Mouse (Mus musculus) embryonic facial prominence, embryonic 12.5 days (tissue): ENCODE measurements at regions not wholly inside any gene's neighbourhood (a gene's known extent, or its start where the extent isn't known, plus 50 kb on each side); places are given as distances from the start of the nearest gene placed in this dataset.

ENCODE experiments used
- ATAC-seq: fragments of 200-750 bp; cut with Nextera tagmentation; 2 replicates; pipeline ENCODE4 v1.8.0; 2017; ENCODE audit not compliant: insufficient number of reproducible peaks, insufficient read depth, low FRiP score, low TSS enrichment
- H3K27ac ChIP-seq: fragments of 300-500 bp; sonication (generic); 2 replicates; pipeline ENCODE4 v1.5.1; 2016; ENCODE audit warnings: mild to moderate bottlenecking
- H3K27me3 ChIP-seq: fragments of 300-500 bp; sonication (generic); 2 replicates; pipeline ENCODE4 v1.6.1; 2016; ENCODE audit warnings: mild to moderate bottlenecking, moderate library complexity
- H3K36me3 ChIP-seq: fragments of 300-500 bp; sonication (generic); 2 replicates; pipeline ENCODE4 v1.6.1; 2016; ENCODE audit warnings: mild to moderate bottlenecking
- H3K4me1 ChIP-seq: fragments of 300-500 bp; sonication (generic); 2 replicates; pipeline ENCODE4 v1.6.1; 2016
- H3K4me2 ChIP-seq: fragments of 300-500 bp; sonication (generic); replicated peaks from 2 replicates; pipeline ENCODE4 v1.6.1; 2016; ENCODE audit warnings: mild to moderate bottlenecking, moderate library complexity
- H3K4me3 ChIP-seq: fragments of 300-500 bp; sonication (generic); 2 replicates; pipeline ENCODE4 v1.5.1; 2016; ENCODE audit warnings: mild to moderate bottlenecking
- H3K9ac ChIP-seq: fragments of 300-500 bp; sonication (generic); 2 replicates; pipeline ENCODE4 v1.6.1; 2016; ENCODE audit warnings: mild to moderate bottlenecking, moderate library complexity
- H3K9me3 ChIP-seq: fragments of 300-500 bp; sonication (generic); 2 replicates; pipeline ENCODE4 v1.6.1; 2016; ENCODE audit warnings: mild to moderate bottlenecking, moderate library complexity
- WGBS: fragments of 180-500 bp; shearing (Covaris S2); methylation state at CpG from one replicate; pipeline ENCODE4 v1.1.7; 2016; 5-methylcytosine and 5-hydroxymethylcytosine counted together

GRCm38 (mm10) chr13:53695385-53695784, 222.5 kb upstream of the Msx2 start:
- H3K9ac ChIP-seq, result no peak overlapping the region
- H3K4me1 ChIP-seq, result no peaks in the 10 kb centered on the region; the same call in 1 of the 2 replicates
- no peak overlapping the region for H3K4me3 ChIP-seq
- no peak for ATAC-seq
- no peaks in the 10 kb centered on the region for H3K9me3 ChIP-seq
- 43% methylated on average over 3 of the region's 3 CpGs for WGBS
- H3K4me2 ChIP-seq, result no peak overlapping the region
- H3K36me3 ChIP-seq, result no peaks in the 10 kb centered on the region
- no peak overlapping the region for H3K27ac ChIP-seq
- no peaks in the 10 kb centered on the region for H3K27me3 ChIP-seq

- Histone ChIP-seq H3K9me3 (no peaks in the 10 kb centered on the region), H3K36me3 (no peaks in the 10 kb centered on the region), H3K4me2 (peak overlapping the region; percentile 37), H3K4me3 (peak overlapping the region; percentile 10), H3K27ac (peak overlapping the region; percentile 30; the same call in 1 of the 2 replicates), H3K4me1 (peaks cover 2% of the 10 kb centered on the region; the same call in 1 of the 2 replicates), H3K27me3 (0 out of 2 replicates have a peak, but pooled peaks cover 3% of the 10 kb centered on the region), H3K9ac (no peak overlapping the region)
- WGBS, result 23% methylated on average over 8 of the region's 8 CpGs
- no peak for ATAC-seq
These were observed 216.1 kb upstream of the Msx2 start for GRCm38 (mm10) chr13:53688934-53689333.

- WGBS, result 9% methylated on average over 13 of the region's 13 CpGs
- 0 out of 2 replicates have a peak, but pooled peaks have one; percentile 22 for ATAC-seq
- H3K27ac ChIP-seq, result peak overlapping the region; percentile 30; the same call in 1 of the 2 replicates
These were observed 215.6 kb upstream of the Msx2 start for GRCm38 (mm10) chr13:53688489-53688888.

GRCm38 (mm10) chr13:53684498-53684897, 211.6 kb upstream of the Msx2 start:
- H3K4me2 ChIP-seq, result no peak overlapping the region
- 0 out of 2 replicates have a peak, but pooled peaks cover 3% of the 10 kb centered on the region for H3K27me3 ChIP-seq
- WGBS, result 50% methylated on average over 5 of the region's 5 CpGs
- no peaks in the 10 kb centered on the region for H3K36me3 ChIP-seq
- no peak overlapping the region for H3K27ac ChIP-seq
- H3K4me3 ChIP-seq, result no peak overlapping the region
- no peak for ATAC-seq
- no peak overlapping the region for H3K9ac ChIP-seq
- H3K4me1 ChIP-seq, result 0 out of 2 replicates have a peak, but pooled peaks cover 2% of the 10 kb centered on the region
- H3K9me3 ChIP-seq, result no peaks in the 10 kb centered on the region

More at GRCm38 (mm10) chr13:53688489-53688888, 215.6 kb upstream of the Msx2 start:
- Histone ChIP-seq H3K36me3 (no peaks in the 10 kb centered on the region), H3K4me1 (0 out of 2 replicates have a peak, but pooled peaks cover 2% of the 10 kb centered on the region), H3K4me3 (peak overlapping the region; percentile 10), H3K9ac (no peak overlapping the region), H3K4me2 (peak overlapping the region; percentile 37), H3K9me3 (no peaks in the 10 kb centered on the region), H3K27me3 (0 out of 2 replicates have a peak, but pooled peaks cover 3% of the 10 kb centered on the region)

- Histone ChIP-seq H3K4me3 (no peak overlapping the region), H3K9ac (no peak overlapping the region), H3K9me3 (no peaks in the 10 kb centered on the region), H3K27ac (no peak overlapping the region), H3K4me2 (no peak overlapping the region), H3K36me3 (no peaks in the 10 kb centered on the region), H3K4me1 (no peaks in the 10 kb centered on the region), H3K27me3 (no peaks in the 10 kb centered on the region)
- no peak for ATAC-seq
- 85% methylated on average over 10 of the region's 10 CpGs for WGBS
These were observed 204.3 kb upstream of the Msx2 start for GRCm38 (mm10) chr13:53677187-53677586.

GRCm38 (mm10) chr13:53670361-53670760, 197.5 kb upstream of the Msx2 start:
- ATAC-seq, result no peak
- no peaks in the 10 kb centered on the region for H3K9me3 ChIP-seq
- 44% methylated on average over 19 of the region's 19 CpGs for WGBS
- H3K36me3 ChIP-seq, result no peaks in the 10 kb centered on the region
- peaks cover 9% of the 10 kb centered on the region; the same call in 1 of the 2 replicates for H3K4me1 ChIP-seq
- H3K4me3 ChIP-seq, result no peak overlapping the region
- H3K27me3 ChIP-seq, result no peaks in the 10 kb centered on the region
- peak overlapping the region; percentile 27 for H3K4me2 ChIP-seq
- no peak overlapping the region for H3K9ac ChIP-seq
- H3K27ac ChIP-seq, result 0 out of 2 replicates have a peak overlapping the region, but pooled peaks have one; percentile 17

- no peak overlapping the region for H3K4me2 ChIP-seq
- no peaks in the 10 kb centered on the region for H3K9me3 ChIP-seq
- ATAC-seq, result no peak
- no peak overlapping the region for H3K27ac ChIP-seq
- peaks cover 9% of the 10 kb centered on the region; the same call in 1 of the 2 replicates for H3K4me1 ChIP-seq
- no peaks in the 10 kb centered on the region for H3K36me3 ChIP-seq
- WGBS, result 91% methylated on average over 4 of the region's 4 CpGs
- no peak overlapping the region for H3K9ac ChIP-seq
- H3K27me3 ChIP-seq, result no peaks in the 10 kb centered on the region
- H3K4me3 ChIP-seq, result no peak overlapping the region
These were observed 194.6 kb upstream of the Msx2 start for GRCm38 (mm10) chr13:53667518-53667917.

- Histone ChIP-seq H3K27me3 (no peaks in the 10 kb centered on the region), H3K36me3 (no peaks in the 10 kb centered on the region), H3K27ac (no peak overlapping the region), H3K9me3 (no peaks in the 10 kb centered on the region), H3K4me3 (no peak overlapping the region), H3K4me2 (no peak overlapping the region), H3K9ac (no peak overlapping the region), H3K4me1 (peaks cover 7% of the 10 kb centered on the region; the same call in 1 of the 2 replicates)
- WGBS, result 96% methylated on average over 2 of the region's 2 CpGs
- no peak for ATAC-seq
These were observed 192.7 kb upstream of the Msx2 start for GRCm38 (mm10) chr13:53665592-53665991.

GRCm38 (mm10) chr13:53664631-53665230, 191.9 kb upstream of the Msx2 start:
- H3K9me3 ChIP-seq, result no peaks in the 10 kb centered on the region
- no peak overlapping the region for H3K27ac ChIP-seq
- ATAC-seq, result no peak
- H3K27me3 ChIP-seq, result no peaks in the 10 kb centered on the region
- no peaks in the 10 kb centered on the region for H3K4me1 ChIP-seq
- no peak overlapping the region for H3K9ac ChIP-seq
- WGBS, result 84% methylated on average over 7 of the region's 7 CpGs
- no peak overlapping the region for H3K4me2 ChIP-seq
- H3K4me3 ChIP-seq, result no peak overlapping the region
- no peaks in the 10 kb centered on the region for H3K36me3 ChIP-seq

GRCm38 (mm10) chr13:53652826-53653225, 180.0 kb upstream of the Msx2 start:
- Histone ChIP-seq H3K4me1 (no peaks in the 10 kb centered on the region), H3K9me3 (no peaks in the 10 kb centered on the region), H3K36me3 (no peaks in the 10 kb centered on the region), H3K4me2 (no peak overlapping the region), H3K4me3 (no peak overlapping the region), H3K27me3 (no peaks in the 10 kb centered on the region), H3K9ac (no peak overlapping the region), H3K27ac (no peak overlapping the region)
- no peak for ATAC-seq
- WGBS, result 33% methylated on average over 4 of the region's 4 CpGs

- H3K9ac ChIP-seq, result no peak overlapping the region
- ATAC-seq, result no peak
- H3K4me2 ChIP-seq, result no peak overlapping the region
- 93% methylated on average over 15 of the region's 15 CpGs for WGBS
- no peak overlapping the region for H3K27ac ChIP-seq
- no peaks in the 10 kb centered on the region for H3K4me1 ChIP-seq
- peaks cover 4% of the 10 kb centered on the region; the same call in 1 of the 2 replicates for H3K9me3 ChIP-seq
- H3K36me3 ChIP-seq, result no peaks in the 10 kb centered on the region
- no peak overlapping the region for H3K4me3 ChIP-seq
- no peaks in the 10 kb centered on the region for H3K27me3 ChIP-seq
These were observed 175.5 kb upstream of the Msx2 start for GRCm38 (mm10) chr13:53648353-53648752.

GRCm38 (mm10) chr13:53642557-53642956, 169.7 kb upstream of the Msx2 start:
- Histone ChIP-seq H3K36me3 (no peaks in the 10 kb centered on the region), H3K27ac (no peak overlapping the region), H3K4me3 (no peak overlapping the region), H3K4me2 (no peak overlapping the region), H3K9ac (no peak overlapping the region), H3K9me3 (peaks cover 4% of the 10 kb centered on the region; the same call in 1 of the 2 replicates), H3K27me3 (no peaks in the 10 kb centered on the region), H3K4me1 (no peaks in the 10 kb centered on the region)
- no peak for ATAC-seq
- WGBS, result 67% methylated on average over 5 of the region's 5 CpGs
